Mouse (Mus musculus): ENCODE results near the gene Prss12. TPM values are rescaled to one million over a fixed set of nuclear protein-coding genes. Genes with fewer than 3 reads are reported as not detected.

Gene Prss12
- 5.9 and 6.4 TPM in 2 replicates for polyA plus RNA-seq (2015; fragmentation: Nextera tagmentation; extraction: Ambion mirVana)

DNA sequence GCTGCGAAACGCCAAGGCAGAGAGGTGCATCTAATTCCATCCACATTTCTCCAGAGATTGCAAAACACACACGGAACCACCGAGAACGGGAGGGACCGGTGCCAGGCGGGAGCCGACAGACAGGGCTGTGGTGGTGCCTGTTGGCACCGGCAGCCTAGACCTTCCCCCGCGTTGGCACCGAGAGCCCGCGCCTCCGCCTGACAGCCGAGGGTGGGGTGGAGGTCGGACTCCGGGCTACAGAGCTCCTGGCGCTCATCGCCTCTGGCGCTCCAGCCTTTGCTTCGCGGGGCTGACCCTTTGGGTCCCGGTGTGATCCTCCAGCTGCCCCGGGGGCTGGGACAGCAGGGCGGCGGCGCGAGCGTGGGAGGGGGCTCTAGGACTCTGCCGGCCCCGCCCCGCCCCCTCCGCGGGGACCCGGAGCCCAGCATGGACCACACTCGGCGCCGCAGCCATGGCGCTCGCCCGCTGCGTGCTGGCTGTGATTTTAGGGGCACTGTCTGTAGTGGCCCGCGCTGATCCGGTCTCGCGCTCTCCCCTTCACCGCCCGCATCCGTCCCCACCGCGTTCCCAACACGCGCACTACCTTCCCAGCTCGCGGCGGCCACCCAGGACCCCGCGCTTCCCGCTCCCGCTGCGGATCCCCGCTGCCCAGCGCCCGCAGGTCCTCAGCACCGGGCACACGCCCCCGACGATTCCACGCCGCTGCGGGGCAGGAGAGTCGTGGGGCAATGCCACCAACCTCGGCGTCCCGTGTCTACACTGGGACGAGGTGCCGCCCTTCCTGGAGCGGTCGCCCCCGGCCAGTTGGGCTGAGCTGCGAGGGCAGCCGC lies at the start of gene Prss12:
Gene Prss12 (plus strand): TSS at position 206 of the 830 bp plus-strand sequence.
- peak; percentile 67 for ATAC-seq
- under 1% methylated on average over 78 of the region's 84 CpGs for WGBS

DNA sequence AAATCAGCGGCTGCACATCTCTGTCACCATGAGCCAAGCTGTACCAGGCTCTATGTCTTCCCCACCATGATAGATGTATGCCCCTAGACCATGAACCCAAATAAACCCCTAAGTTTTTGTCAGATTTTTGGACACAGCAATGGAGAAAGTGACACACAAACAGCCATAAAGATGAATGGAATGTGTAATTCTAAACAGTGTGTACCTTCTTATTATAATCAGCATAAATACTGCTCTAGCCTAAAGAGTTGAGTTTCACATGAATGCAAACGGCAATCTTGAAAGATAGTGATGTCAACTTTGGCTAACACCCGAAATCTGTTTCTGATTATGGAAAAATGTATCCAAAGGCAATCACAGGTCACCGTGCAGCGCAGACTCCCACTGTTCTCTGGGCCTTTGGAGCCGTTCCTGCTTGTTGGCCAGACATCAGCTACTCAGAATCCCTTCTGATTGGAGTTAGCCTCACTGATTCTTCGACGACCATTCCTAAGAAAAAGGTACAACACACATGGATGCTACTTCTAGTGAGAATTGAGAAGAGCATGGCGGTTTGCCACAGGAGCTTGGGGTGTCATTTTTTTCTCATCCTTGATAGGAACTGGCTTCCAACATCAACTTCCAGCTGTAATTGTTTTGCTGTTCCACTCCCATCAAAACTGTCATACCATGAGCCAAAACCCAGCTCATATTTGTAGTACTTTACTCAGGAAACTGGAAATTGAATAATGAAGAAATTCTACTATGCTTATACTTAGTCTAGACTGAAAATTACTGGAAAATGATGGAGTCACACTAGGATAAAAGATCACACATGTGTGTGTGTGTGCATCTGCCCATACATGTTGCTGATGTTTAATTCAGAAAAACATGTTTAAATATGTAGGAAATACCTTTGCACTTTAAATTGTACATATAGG lies 48.9 kb upstream of the Prss12 start:
- 82% methylated on average over 9 of the region's 9 CpGs for WGBS
- no peak for ATAC-seq
- no peak for TF ChIP-seq CTCF (IDR thresholded peaks at IDR 0.05; ENCODE audit: low read depth)
- Histone ChIP-seq H3K27ac (ENCODE audit: low read depth, low read length) (no peak overlapping the region), H3K9me3 (ENCODE audit: control insufficient read depth) (no peaks in the 10 kb centered on the region), H3K4me1 (replicated peaks; ENCODE audit: control insufficient read depth, insufficient read depth, low read length) (no peaks in the 10 kb centered on the region), H3K4me3 (ENCODE audit: low read depth, low read length) (no peak overlapping the region), H3K9ac (ENCODE audit: low read depth, low read length) (no peak overlapping the region), H3K4me2 (replicated peaks; ENCODE audit: low read depth) (no peak overlapping the region), H3K36me3 (ENCODE audit: control insufficient read depth, insufficient read depth) (no peaks in the 10 kb centered on the region), H3K27me3 (replicated peaks; ENCODE audit: control insufficient read depth, insufficient read depth, low read length) (no peaks in the 10 kb centered on the region)

More for the DNA sequence above, at the start of gene Prss12:
- Histone ChIP-seq H3K36me3 (ENCODE audit: control insufficient read depth, insufficient read depth) (no peaks in the 10 kb centered on the region), H3K27me3 (replicated peaks; ENCODE audit: control insufficient read depth, insufficient read depth, low read length) (0 out of 2 replicates have a peak, but pooled peaks cover 12% of the 10 kb centered on the region), H3K9me3 (ENCODE audit: control insufficient read depth) (no peaks in the 10 kb centered on the region), H3K27ac (ENCODE audit: low read depth, low read length) (peak within 1 kb of the TSS; percentile 15; the same call in 1 of the 2 replicates), H3K4me1 (replicated peaks; ENCODE audit: control insufficient read depth, insufficient read depth, low read length) (0 out of 2 replicates have a peak, but pooled peaks cover 3% of the 10 kb centered on the region), H3K9ac (ENCODE audit: low read depth, low read length) (peak within 1 kb of the TSS; percentile 60), H3K4me2 (replicated peaks; ENCODE audit: low read depth) (peak within 1 kb of the TSS; percentile 100), H3K4me3 (ENCODE audit: low read depth, low read length) (peak within 1 kb of the TSS; percentile 71)
- TF ChIP-seq CTCF (IDR thresholded peaks at IDR 0.05; ENCODE audit: low read depth): no peak

DNA sequence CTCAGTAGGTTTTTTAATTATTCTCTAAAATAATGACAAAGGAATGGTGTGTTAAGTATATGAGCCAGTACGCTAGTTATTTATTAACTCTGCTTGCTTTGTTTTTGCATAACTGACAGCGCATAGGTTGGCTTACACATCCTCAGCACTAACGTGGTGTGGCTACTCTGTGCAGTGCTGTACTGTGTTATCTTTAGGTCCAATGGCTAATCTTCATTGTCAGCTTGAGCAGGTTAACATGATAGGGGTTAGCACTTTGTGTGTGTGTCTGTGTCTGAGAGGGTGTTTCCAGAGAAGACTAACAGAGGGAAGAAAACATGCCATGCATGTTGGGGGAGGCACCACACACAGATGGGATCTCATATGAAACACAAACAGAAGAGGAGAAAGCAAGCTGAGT lies 41.8 kb upstream of the Prss12 start:
- ATAC-seq: peak; percentile 69
- no peaks in the 10 kb centered on the region for H3K36me3 ChIP-seq (ENCODE audit: control insufficient read depth, insufficient read depth)
- 56% methylated on average over 3 of the region's 3 CpGs for WGBS
- H3K4me3 ChIP-seq (ENCODE audit: low read depth, low read length): no peak overlapping the region
- H3K9ac ChIP-seq (ENCODE audit: low read depth, low read length): no peak overlapping the region
- no peaks in the 10 kb centered on the region for H3K4me1 ChIP-seq (replicated peaks; ENCODE audit: control insufficient read depth, insufficient read depth, low read length)
- no peaks in the 10 kb centered on the region for H3K9me3 ChIP-seq (ENCODE audit: control insufficient read depth)
- H3K4me2 ChIP-seq (replicated peaks; ENCODE audit: low read depth): no peak overlapping the region
- H3K27ac ChIP-seq (ENCODE audit: low read depth, low read length): no peak overlapping the region
- TF ChIP-seq CTCF (IDR thresholded peaks at IDR 0.05; ENCODE audit: low read depth): no peak
- no peaks in the 10 kb centered on the region for H3K27me3 ChIP-seq (replicated peaks; ENCODE audit: control insufficient read depth, insufficient read depth, low read length)

DNA sequence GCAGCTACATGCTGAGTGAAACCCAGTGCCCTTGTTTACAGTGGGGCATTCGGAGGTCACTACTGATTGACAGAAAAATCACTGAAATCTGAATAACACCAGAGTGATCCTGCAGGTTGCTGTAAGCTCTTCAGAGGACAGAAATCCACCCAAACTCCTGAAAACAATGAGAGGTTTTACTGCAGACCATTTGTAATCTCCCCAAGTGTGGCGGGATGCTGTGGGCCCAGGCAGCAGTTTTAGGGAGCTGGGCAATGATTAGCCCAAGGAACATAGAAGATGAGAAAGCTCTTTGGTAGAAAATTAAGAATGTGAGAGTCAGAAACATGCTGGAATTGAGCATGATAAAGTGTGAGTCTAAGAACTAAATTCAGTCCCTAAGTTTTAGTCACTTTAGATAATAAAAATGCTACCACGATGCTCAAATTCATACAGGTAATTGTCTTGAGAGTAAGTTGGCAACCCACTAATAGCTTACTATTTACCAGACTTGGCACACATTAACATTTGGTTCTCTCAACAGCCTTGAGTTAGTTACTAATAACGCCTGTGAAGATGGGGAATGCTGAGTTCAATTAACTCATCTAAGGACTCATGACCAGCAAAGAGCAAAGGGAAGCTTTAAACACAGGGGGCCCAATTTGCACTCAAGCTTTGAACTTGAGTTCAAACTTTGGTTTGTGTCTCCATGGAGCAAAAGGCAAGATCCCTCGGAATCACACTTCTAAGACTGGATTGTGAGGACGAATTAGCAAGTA lies 34.7 kb upstream of the Prss12 start:
- no peak overlapping the region for H3K27ac ChIP-seq (ENCODE audit: low read depth, low read length)
- peaks cover 3% of the 10 kb centered on the region; the same call in 1 of the 2 replicates for H3K9me3 ChIP-seq (ENCODE audit: control insufficient read depth)
- H3K4me1 ChIP-seq (replicated peaks; ENCODE audit: control insufficient read depth, insufficient read depth, low read length): no peaks in the 10 kb centered on the region
- H3K4me2 ChIP-seq (replicated peaks; ENCODE audit: low read depth): no peak overlapping the region
- no peak overlapping the region for H3K9ac ChIP-seq (ENCODE audit: low read depth, low read length)
- WGBS: 73% methylated on average over 6 of the region's 6 CpGs
- no peak overlapping the region for H3K4me3 ChIP-seq (ENCODE audit: low read depth, low read length)
- H3K36me3 ChIP-seq (ENCODE audit: control insufficient read depth, insufficient read depth): no peaks in the 10 kb centered on the region
- no peak for ATAC-seq
- no peaks in the 10 kb centered on the region for H3K27me3 ChIP-seq (replicated peaks; ENCODE audit: control insufficient read depth, insufficient read depth, low read length)
- no peak for TF ChIP-seq CTCF (IDR thresholded peaks at IDR 0.05; ENCODE audit: low read depth)

DNA sequence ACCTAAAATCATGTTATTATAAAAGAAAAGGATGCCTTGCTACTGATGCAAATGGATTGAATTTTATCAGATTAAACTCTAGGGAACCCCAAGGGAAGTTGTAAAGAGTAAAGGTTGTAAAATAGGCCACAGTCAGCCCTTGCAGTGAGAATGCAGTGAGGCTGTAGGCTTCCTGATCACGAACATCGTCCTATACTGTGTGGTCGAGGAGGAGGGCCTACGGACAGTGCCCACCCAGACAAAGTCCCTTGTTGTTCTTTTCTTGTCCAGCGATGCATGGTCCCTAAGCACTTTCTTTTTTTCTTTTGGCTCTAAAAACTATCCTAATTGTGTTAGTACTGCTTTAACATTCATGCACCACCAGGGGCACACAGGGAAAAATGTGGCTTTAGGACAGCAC lies 33.5 kb upstream of the Prss12 start:
- Histone ChIP-seq H3K4me2 (replicated peaks; ENCODE audit: low read depth) (no peak overlapping the region), H3K9me3 (ENCODE audit: control insufficient read depth) (peaks cover 3% of the 10 kb centered on the region; the same call in 1 of the 2 replicates), H3K4me1 (replicated peaks; ENCODE audit: control insufficient read depth, insufficient read depth, low read length) (no peaks in the 10 kb centered on the region), H3K36me3 (ENCODE audit: control insufficient read depth, insufficient read depth) (no peaks in the 10 kb centered on the region), H3K27ac (ENCODE audit: low read depth, low read length) (no peak overlapping the region), H3K27me3 (replicated peaks; ENCODE audit: control insufficient read depth, insufficient read depth, low read length) (no peaks in the 10 kb centered on the region), H3K4me3 (ENCODE audit: low read depth, low read length) (no peak overlapping the region), H3K9ac (ENCODE audit: low read depth, low read length) (no peak overlapping the region)
- TF ChIP-seq CTCF (IDR thresholded peaks at IDR 0.05; ENCODE audit: low read depth): peak; percentile 32
- 53% methylated on average over 5 of the region's 5 CpGs for WGBS
- ATAC-seq: no peak

All from intestine, postnatal 0 days (tissue).